Mouse (Mus musculus): ENCODE results near the gene Mast3.

DNA sequence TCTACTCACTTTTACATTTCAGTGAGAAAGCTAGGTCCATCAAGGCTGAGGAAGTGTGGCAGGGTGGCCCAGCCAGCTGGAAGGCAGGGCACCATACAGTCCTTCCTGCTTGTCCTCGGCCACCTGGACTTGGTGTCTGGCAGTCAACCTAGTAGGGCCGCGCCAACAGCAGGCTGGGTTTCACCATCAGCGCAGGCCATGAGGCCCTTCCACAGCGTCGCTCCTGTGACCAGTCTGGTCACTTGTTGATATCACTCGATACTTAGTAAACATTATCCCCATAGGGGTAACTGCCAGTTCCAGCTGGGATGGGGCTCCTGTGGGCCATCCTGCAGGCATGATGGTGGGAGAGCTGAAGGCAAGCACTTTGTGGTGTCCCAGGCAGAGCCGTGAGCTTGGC is 26.7 kb upstream of the Mast3 start:
- no peak for TF ChIP-seq CTCF (IDR thresholded peaks at IDR 0.05; ENCODE audit: control insufficient read depth, insufficient read depth, insufficient read length)
- TF ChIP-seq MAX (IDR thresholded peaks at IDR 0.05): no peak
- TF ChIP-seq USF1 (IDR thresholded peaks at IDR 0.05; ENCODE audit: low read depth): no peak
- no peak for TF ChIP-seq MYOG (IDR thresholded peaks at IDR 0.05; ENCODE audit: control insufficient read depth, extremely low read depth, insufficient read length)
- no peak for TF ChIP-seq MYOD1 (IDR thresholded peaks at IDR 0.05; ENCODE audit: control insufficient read depth, insufficient read length, low read depth)
- no peak for TF ChIP-seq CEBPB (IDR thresholded peaks at IDR 0.05; ENCODE audit: low read depth)
